In the genomic region with DNA sequence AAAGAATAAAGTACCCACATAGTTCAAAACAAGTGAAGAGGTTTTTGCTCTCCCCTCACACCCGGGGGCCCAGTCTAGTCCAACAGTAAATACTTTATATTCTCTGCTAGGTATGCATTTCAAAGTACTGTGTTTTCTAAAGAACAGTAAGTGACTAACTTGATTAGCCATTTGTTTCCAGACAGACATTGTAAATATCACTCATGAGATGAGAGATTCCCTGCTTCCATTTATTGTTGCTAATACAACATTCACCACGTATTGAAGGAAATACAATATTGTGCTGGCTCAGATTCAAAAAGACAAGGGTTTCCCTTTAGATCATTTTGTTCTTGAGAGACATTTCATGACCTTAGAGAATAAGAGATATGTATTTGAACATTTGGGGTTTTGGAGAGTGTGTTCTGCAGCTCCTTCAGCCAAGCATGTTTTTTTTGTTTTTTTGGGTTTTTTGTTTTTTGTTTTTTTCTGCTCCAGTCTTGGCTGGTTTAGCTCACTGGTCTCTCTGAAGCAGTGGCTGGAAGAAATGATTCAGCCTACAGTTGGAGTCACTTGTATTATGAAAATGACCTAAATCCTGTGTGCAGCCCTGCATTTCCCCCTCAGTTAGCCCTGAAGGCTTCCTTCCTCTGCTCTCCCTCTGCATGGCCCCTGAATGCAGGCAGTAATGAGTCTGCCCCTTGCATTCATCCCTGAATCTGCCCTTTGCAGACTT, we compare ENCODE assay signal across 9 mouse cellular contexts.
DNase-seq lines count a peak whose midpoint lies in the region; ATAC-seq and TF ChIP-seq lines count a peak whose summit lies in the region.
"Had no signal": no experiment of that assay in that cellular context is flagged by ENCODE, and none has a peak within 500 bp of the region (broad histone marks: within the 10 kb centered on the region; RNA-seq: fewer than 3 reads in every experiment).

No protein-coding gene starts in this region.

- H3K9ac ChIP-seq in heart, embryonic 16.5 days (ENCODE audit: low read length): peak overlapping the region; percentile 15; the same call in 1 of the 2 replicates
- no peak overlapping the region for H3K9ac ChIP-seq in lung, postnatal 0 days (replicated peaks; ENCODE audit: low read depth)
- H3K9ac ChIP-seq in embryonic facial prominence, embryonic 13.5 days: no peak overlapping the region
- no peak overlapping the region for H3K9ac ChIP-seq in liver, postnatal 0 days (replicated peaks)
- H3K9ac ChIP-seq: hindbrain, embryonic 15.5 days; neural tube, embryonic 12.5 days had no signal

- H3K9me3 ChIP-seq in heart, embryonic 16.5 days (replicated peaks; ENCODE audit: control insufficient read depth, low read length): no peaks in the 10 kb centered on the region
- no peaks in the 10 kb centered on the region for H3K9me3 ChIP-seq in lung, postnatal 0 days (ENCODE audit: low read length)
- no peaks in the 10 kb centered on the region for H3K9me3 ChIP-seq in embryonic facial prominence, embryonic 13.5 days
- no peaks in the 10 kb centered on the region for H3K9me3 ChIP-seq in liver, postnatal 0 days (ENCODE audit: low read length)
- H3K9me3 ChIP-seq: hindbrain, embryonic 15.5 days; neural tube, embryonic 12.5 days had no signal

- DNase-seq in heart, adult 9 months (ENCODE audit: low spot score in 2 of 2): no peak
- DNase-seq in lung, postnatal 0 days (ENCODE audit: low spot score): no peak
- no peak for DNase-seq in lung, postnatal 36 days
- no peak for DNase-seq in liver, postnatal 0 days
- DNase-seq in adrenal gland, postnatal 4 days (ENCODE audit: low spot score in 2 of 2): no peak

- H3K27me3 ChIP-seq in heart, embryonic 16.5 days (ENCODE audit: control insufficient read depth, insufficient read depth, low read length): no peaks in the 10 kb centered on the region
- H3K27me3 ChIP-seq in lung, postnatal 0 days (replicated peaks; ENCODE audit: insufficient read depth, low read length): no peaks in the 10 kb centered on the region
- H3K27me3 ChIP-seq in embryonic facial prominence, embryonic 13.5 days: no peaks in the 10 kb centered on the region
- no peaks in the 10 kb centered on the region for H3K27me3 ChIP-seq in liver, postnatal 0 days (ENCODE audit: insufficient read depth, low read length)
- H3K27me3 ChIP-seq: hindbrain, embryonic 15.5 days; neural tube, embryonic 12.5 days had no signal

- TF ChIP-seq CTCF in lung, postnatal 0 days (IDR thresholded peaks at IDR 0.05): no peak
- no peak for TF ChIP-seq CTCF in liver, postnatal 0 days (IDR thresholded peaks at IDR 0.05; ENCODE audit: low read depth)

- no peak for ATAC-seq in heart, embryonic 16.5 days (replicated peaks; ENCODE audit: extremely low read depth, insufficient read depth, low FRiP score)
- ATAC-seq in lung, postnatal 0 days: no peak
- ATAC-seq in embryonic facial prominence, embryonic 13.5 days (ENCODE audit: insufficient number of reproducible peaks, insufficient read depth, low FRiP score, low TSS enrichment, low read depth): no peak
- ATAC-seq in liver, postnatal 0 days: no peak

- no peak overlapping the region for H3K4me3 ChIP-seq in heart, embryonic 16.5 days (ENCODE audit: low read length)
- no peak overlapping the region for H3K4me3 ChIP-seq in lung, postnatal 0 days (ENCODE audit: low read depth, low read length)
- H3K4me3 ChIP-seq in embryonic facial prominence, embryonic 13.5 days: peak overlapping the region; percentile 32
- no peak overlapping the region for H3K4me3 ChIP-seq in liver, postnatal 0 days (ENCODE audit: low read depth, low read length)
- H3K4me3 ChIP-seq: hindbrain, embryonic 15.5 days; neural tube, embryonic 12.5 days had no signal

- peaks cover 14% of the 10 kb centered on the region for H3K4me1 ChIP-seq in heart, embryonic 16.5 days (ENCODE audit: control insufficient read depth, insufficient read depth, low read length)
- H3K4me1 ChIP-seq in lung, postnatal 0 days (ENCODE audit: insufficient read depth, low read depth, low read length): no peaks in the 10 kb centered on the region; the same call in 1 of the 2 replicates
- H3K4me1 ChIP-seq in embryonic facial prominence, embryonic 13.5 days: peaks cover 40% of the 10 kb centered on the region
- H3K4me1 ChIP-seq in liver, postnatal 0 days (ENCODE audit: insufficient read depth): peaks cover 11% of the 10 kb centered on the region

- peak overlapping the region; percentile 68 for H3K4me2 ChIP-seq in heart, embryonic 16.5 days (ENCODE audit: low read depth, low read length)
- peak overlapping the region; percentile 54; the same call in 1 of the 2 replicates for H3K4me2 ChIP-seq in lung, postnatal 0 days (replicated peaks; ENCODE audit: low read depth, low read length)
- H3K4me2 ChIP-seq in embryonic facial prominence, embryonic 13.5 days: peak overlapping the region; percentile 56
- H3K4me2 ChIP-seq in liver, postnatal 0 days (ENCODE audit: low read depth, low read length): peak overlapping the region; percentile 61; the same call in 1 of the 2 replicates

- no peak for TF ChIP-seq EP300 in lung, postnatal 0 days (IDR thresholded peaks at IDR 0.05)
- no peak for TF ChIP-seq EP300 in liver, postnatal 0 days (IDR thresholded peaks at IDR 0.05; ENCODE audit: low read depth)

- 48% methylated on average over 2 of the region's 2 CpGs for WGBS in heart, embryonic 16.5 days
- 24% methylated on average over 2 of the region's 2 CpGs for WGBS in lung, postnatal 0 days
- WGBS in embryonic facial prominence, embryonic 13.5 days: 9% methylated on average over 2 of the region's 2 CpGs
- WGBS in liver, postnatal 0 days (ENCODE audit: insufficient replicate concordance): 34% methylated on average over 2 of the region's 2 CpGs

- H3K36me3 ChIP-seq in heart, embryonic 16.5 days (ENCODE audit: control insufficient read depth, insufficient read depth): no peaks in the 10 kb centered on the region
- no peaks in the 10 kb centered on the region for H3K36me3 ChIP-seq in lung, postnatal 0 days (ENCODE audit: insufficient read depth, low read length)
- H3K36me3 ChIP-seq in embryonic facial prominence, embryonic 13.5 days: no peaks in the 10 kb centered on the region
- H3K36me3 ChIP-seq in liver, postnatal 0 days (replicated peaks; ENCODE audit: insufficient read depth, low read length): no peaks in the 10 kb centered on the region
- H3K36me3 ChIP-seq: hindbrain, embryonic 15.5 days; neural tube, embryonic 12.5 days had no signal

- no peak overlapping the region for H3K27ac ChIP-seq in heart, embryonic 16.5 days (ENCODE audit: low read length)
- no peak overlapping the region for H3K27ac ChIP-seq in lung, postnatal 0 days (ENCODE audit: low read length)
- H3K27ac ChIP-seq in embryonic facial prominence, embryonic 13.5 days: peak overlapping the region; percentile 88
- no peak overlapping the region for H3K27ac ChIP-seq in liver, postnatal 0 days (ENCODE audit: low read depth)
- H3K27ac ChIP-seq: hindbrain, embryonic 15.5 days; neural tube, embryonic 12.5 days had no signal
